Mouse (Mus musculus) bone marrow, adult 2 months (tissue): ENCODE data around the gene Tinag. TPM values are rescaled to one million over a fixed set of nuclear protein-coding genes. Genes with fewer than 3 reads are reported as not detected.

Experiments used
- H3K27ac ChIP-seq: fragments of 200-500 bp; 2 replicates; pipeline ENCODE4 v1.5.1; 2012; ENCODE audit warnings: low read depth, mild to moderate bottlenecking, control low read depth, inconsistent platforms, low read length; ENCODE audit not compliant: control insufficient read depth, poor library complexity, insufficient read depth
- H3K4me1 ChIP-seq: fragments of 200-500 bp; 2 replicates; pipeline ENCODE4 v1.6.1; 2011; ENCODE audit warnings: low read length; ENCODE audit not compliant: control insufficient read depth, insufficient read depth
- H3K4me3 ChIP-seq: fragments of 200-500 bp; replicated peaks from 2 replicates; pipeline ENCODE3; 2011; ENCODE audit warnings: mild to moderate bottlenecking, low read depth, low read length, control low read depth; ENCODE audit not compliant: control insufficient read depth
- CTCF ChIP-seq: fragments of 200-500 bp; IDR thresholded peaks from 2 replicates; pipeline ENCODE4 v1.5.1; 2011; ENCODE audit warnings: low read length, control low read depth; ENCODE audit not compliant: control insufficient read depth, insufficient read depth
- POLR2A ChIP-seq: fragments of 200-500 bp; IDR thresholded peaks from 2 replicates; pipeline ENCODE4 v1.6.1; 2011; ENCODE audit warnings: low read depth, mild to moderate bottlenecking, control low read depth, low read length, borderline replicate concordance; ENCODE audit not compliant: control insufficient read depth
- WGBS: fragments of 180-500 bp; shearing (Covaris S2); methylation state at CpG from one replicate; pipeline ENCODE4 v1.1.7; 2018; 5-methylcytosine and 5-hydroxymethylcytosine counted together
- polyA plus RNA-seq: library from polyadenylated mRNA; stranded (reverse); fragments of >200 nt; gene quantifications from 2 replicates; pipeline ENCODE4 v1.2.4, GENCODE M21; 2011; ENCODE audit warnings: low replicate concordance; ENCODE audit not compliant: missing spikeins, insufficient read depth, insufficient read length

Tinag gene
- polyA plus RNA-seq, 1 experiment: not detected

DNA sequence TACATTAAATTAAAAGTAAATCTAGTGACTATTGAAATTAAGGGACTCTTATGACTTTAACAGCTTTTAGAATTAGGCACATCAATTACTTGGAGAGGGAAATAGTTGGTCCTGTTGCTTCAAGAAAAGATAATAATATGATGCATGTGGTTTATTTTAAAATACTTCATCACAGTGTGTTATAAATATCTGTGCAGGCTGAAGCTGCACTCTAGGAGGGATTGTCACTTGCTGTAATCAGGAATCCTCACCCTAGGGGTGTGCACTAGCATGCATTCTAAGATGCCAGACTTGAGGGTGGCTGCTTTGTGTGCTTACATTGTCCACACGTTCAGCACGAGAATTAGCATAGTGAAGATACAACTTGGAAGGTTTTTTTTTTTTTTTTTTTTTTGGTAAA, 10.2 kb downstream of the Tinag start:
- WGBS: 77% methylated on average over 2 of the region's 2 CpGs
- no peaks in the 10 kb centered on the region for H3K4me1 ChIP-seq
- no peak for TF ChIP-seq POLR2A
- TF ChIP-seq CTCF: no peak
- H3K4me3 ChIP-seq: no peak overlapping the region
- H3K27ac ChIP-seq: no peak overlapping the region

GRCm38 (mm10) chr9:77032430-77033154, 13.0 kb downstream of the Tinag start:
- WGBS: 78% methylated on average over 9 of the region's 9 CpGs
- no peak overlapping the region for H3K27ac ChIP-seq
- TF ChIP-seq POLR2A (no peak), CTCF (no peak)
- no peak overlapping the region for H3K4me3 ChIP-seq
- H3K4me1 ChIP-seq: no peaks in the 10 kb centered on the region

DNA sequence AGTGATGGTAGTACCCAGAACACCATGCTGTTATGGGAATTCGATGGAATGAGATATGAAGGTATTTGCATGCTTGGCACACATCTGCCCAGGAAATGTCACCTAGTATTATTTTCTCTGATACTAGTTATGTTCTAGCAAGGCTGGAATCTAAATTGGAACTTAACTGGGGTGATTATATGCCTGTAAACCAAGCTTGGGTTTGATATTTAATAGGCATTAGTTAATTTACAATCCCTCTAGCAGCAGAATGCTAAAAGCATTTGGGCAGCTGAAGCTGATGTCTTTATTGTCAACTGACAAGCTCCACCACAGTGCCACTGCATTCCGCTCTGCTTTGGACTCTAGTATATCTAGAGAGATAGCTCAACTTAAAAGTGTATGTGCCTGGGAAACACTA, 20.3 kb downstream of the Tinag start:
- no peak overlapping the region for H3K27ac ChIP-seq
- H3K4me1 ChIP-seq: no peaks in the 10 kb centered on the region
- H3K4me3 ChIP-seq: no peak overlapping the region
- TF ChIP-seq POLR2A (no peak), CTCF (no peak)
- 73% methylated on average over 2 of the region's 2 CpGs for WGBS

DNA sequence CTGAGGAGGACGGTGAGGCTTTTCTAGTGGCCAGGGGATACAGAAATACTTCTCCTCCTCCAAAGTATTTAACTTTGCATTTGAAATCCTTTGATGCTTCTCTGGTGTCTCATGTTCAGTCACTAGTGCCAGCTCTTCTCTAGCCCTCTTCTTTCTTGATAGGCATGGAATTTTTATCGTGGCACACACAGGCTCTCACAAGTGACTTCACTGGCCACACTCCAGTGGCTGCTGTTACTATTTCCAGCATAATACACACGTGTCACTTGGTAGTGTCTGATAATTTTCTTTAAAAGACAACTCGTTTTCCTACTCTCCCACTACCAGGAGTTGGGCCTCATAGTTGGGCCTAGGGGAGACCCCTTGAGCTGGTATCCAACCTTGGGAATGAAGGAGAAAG, 26.7 kb downstream of the Tinag start:
- 76% methylated on average over 4 of the region's 4 CpGs for WGBS
- Histone ChIP-seq H3K4me3 (no peak overlapping the region), H3K27ac (no peak overlapping the region), H3K4me1 (no peaks in the 10 kb centered on the region)
- no peak for TF ChIP-seq POLR2A
- TF ChIP-seq CTCF: no peak

- WGBS: 65% methylated on average over 1 of the region's 1 CpGs
- Histone ChIP-seq H3K4me3 (no peak overlapping the region), H3K27ac (no peak overlapping the region), H3K4me1 (no peaks in the 10 kb centered on the region)
- TF ChIP-seq CTCF: no peak
- TF ChIP-seq POLR2A: no peak
These were observed 49.6 kb downstream of the Tinag start for GRCm38 (mm10) chr9:76996021-76996420.

DNA sequence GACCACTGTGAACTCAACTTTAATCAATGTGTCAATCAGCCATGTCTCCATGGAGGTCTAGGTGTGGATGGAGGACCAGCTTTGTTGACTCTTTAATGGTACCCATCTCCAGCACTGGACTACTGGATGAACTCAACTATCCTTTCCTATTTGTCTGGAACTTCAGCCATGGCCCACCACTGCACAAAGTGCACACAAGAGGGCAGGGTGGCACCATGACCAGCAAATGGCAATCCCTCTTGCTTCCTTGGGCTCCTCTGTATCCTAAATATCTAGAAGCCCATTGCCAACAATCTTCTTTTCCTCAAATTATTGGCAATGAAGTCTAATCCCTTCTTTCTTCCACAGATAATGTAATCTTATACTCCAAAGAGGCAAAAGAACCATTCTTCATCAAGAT, 55.6 kb downstream of the Tinag start:
- Histone ChIP-seq H3K27ac (no peak overlapping the region), H3K4me1 (no peaks in the 10 kb centered on the region), H3K4me3 (no peak overlapping the region)
- TF ChIP-seq CTCF (no peak), POLR2A (no peak)

DNA sequence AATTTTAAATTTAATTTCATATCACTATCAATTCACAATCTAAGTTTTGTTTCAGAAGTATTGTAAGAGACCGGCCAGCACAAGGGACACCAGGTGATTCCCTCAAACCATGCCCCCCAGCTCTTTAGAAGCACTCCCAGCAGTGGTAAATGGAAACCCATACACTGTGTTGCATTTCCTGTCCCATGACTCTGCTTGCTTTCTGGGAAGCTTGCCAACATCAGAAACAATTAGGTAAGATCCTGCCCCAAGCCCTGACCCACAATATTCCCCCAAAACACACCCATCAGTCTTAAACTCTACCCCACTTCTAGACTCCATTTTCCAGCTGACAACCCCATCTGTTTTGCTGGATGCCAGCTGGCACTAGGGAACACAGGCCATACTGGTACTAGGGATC, 110.8 kb downstream of the Tinag start:
- 41% methylated on average over 1 of the region's 1 CpGs for WGBS
- no peak overlapping the region for H3K4me3 ChIP-seq
- no peak overlapping the region for H3K27ac ChIP-seq
- TF ChIP-seq POLR2A (no peak), CTCF (no peak)
- H3K4me1 ChIP-seq: no peaks in the 10 kb centered on the region

DNA sequence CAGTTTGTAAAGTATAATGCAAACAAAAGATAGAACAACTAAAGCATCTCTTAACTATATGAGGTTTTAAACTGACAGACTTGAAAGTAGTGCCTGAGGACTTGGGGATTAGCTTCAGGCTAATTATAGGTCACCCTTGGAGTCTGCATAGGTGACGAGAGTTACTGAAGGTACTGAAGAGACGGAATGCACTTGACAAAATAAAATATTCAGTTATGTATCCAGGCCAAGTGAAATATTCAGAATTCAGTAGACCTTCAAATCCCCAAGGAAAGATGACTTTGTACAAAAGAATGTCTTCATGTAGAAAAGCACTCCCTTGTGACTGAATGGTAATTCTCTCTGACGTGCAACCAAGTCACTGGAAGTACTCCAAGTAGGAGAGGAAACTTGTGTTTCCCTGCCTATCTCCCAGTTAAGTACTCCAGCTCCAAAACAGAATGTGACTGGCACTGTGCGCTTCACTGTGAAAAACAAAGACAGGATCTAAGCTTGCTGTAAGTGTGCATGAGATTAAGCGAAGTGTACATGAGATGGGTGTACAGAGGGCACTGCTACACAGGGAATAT, 130.4 kb downstream of the Tinag start:
- 80% methylated on average over 5 of the region's 5 CpGs for WGBS
- TF ChIP-seq POLR2A (no peak), CTCF (no peak)
- H3K4me1 ChIP-seq: no peaks in the 10 kb centered on the region
- H3K4me3 ChIP-seq: no peak overlapping the region
- H3K27ac ChIP-seq: no peak overlapping the region
